Mouse (Mus musculus) T-helper 1 cell (primary cell): ENCODE results near the gene Rpap1.

Experiments used
- in situ Hi-C: fragments of 300-600 bp; cut with MboI, MseI; formaldehyde crosslinking; loops from one replicate; pipeline ENCODE4 v1.15.1; 2025; ENCODE audit warnings: high pct_unique_total_duplicates

The Rpap1 gene

DNA sequence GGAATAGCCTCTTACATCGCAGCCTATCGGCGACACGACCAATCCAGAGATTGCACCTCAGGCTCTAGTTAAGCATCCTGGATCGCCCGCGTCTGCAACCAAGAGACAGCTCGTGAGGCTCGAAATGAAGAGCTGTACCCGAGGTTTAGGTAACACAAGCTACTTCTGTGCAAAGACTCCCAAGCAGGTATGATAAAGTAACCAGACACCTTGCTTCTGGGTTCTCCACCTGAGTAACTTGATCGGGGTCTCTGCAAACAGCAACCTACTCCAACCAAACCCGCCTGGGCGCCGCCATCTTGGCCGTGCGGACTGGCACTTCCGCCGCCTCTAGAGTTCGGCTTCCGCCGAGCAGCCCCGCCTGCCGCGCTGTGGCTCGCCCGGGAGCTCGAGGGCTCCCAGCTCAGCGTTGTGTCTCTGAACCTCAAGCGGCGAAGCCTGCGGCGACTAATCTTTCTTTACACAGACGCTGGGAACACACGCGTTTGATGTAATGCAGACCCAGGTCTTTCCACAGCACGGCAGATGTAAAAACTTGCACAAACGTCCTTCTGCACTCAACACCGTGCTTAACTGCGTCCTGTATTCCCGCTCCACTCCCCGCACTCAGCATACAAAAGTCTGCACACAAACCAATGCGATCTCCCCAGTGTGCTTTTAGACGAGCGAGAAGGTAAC is at the start of gene Rpap1:
Rpap1 (minus strand) TSS at position 332 of the 678 bp plus-strand sequence.
- in situ Hi-C loops, result no loop called here

DNA sequence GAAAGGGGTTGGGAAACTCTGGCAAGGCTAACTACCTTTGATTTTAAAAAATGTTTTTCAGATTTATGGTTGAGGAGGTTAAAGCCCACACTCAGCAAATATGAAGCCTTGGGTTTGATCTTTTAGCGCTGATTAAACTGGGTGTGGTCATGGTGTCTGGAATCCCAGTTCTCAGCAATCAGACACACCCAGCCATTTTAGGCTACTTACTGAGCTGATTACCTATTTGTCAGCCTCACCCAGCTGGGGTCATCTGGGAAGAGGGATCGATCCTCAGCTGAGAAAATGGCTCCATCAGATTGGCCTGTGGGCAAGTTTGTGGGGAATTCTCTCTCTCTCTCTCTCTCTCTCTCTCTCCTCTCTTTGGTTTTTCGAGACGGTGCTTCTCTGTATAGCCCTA is 46.9 kb upstream of the Rpap1 start:
- in situ Hi-C loops, result loop anchor here (10.0 kb wide), 1 partner anchor 1211 kb away; no protein-coding TSS in a partner anchor

DNA sequence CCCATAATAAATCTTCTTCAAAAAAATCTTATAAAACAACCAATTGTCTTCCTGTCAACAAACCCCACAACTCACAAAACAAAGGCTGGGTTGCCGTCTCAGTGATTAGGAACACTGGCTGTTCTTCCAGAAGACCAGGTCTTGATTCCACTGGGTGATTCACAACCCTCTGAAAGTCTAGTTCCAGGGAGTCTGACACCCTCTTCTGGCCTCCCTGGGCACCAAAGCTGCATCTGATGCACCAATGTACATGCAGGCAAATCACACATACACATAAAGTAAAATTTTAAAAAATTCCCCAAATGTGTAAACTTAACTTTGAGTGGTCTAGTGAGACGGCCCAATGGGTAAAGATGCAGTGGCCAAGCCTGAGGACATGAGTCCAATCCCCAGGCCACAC is 43.2 kb upstream of the Rpap1 start:
- in situ Hi-C loops, result loop anchor here (10.0 kb wide), 1 partner anchor 1214 kb away; no protein-coding TSS in a partner anchor

DNA sequence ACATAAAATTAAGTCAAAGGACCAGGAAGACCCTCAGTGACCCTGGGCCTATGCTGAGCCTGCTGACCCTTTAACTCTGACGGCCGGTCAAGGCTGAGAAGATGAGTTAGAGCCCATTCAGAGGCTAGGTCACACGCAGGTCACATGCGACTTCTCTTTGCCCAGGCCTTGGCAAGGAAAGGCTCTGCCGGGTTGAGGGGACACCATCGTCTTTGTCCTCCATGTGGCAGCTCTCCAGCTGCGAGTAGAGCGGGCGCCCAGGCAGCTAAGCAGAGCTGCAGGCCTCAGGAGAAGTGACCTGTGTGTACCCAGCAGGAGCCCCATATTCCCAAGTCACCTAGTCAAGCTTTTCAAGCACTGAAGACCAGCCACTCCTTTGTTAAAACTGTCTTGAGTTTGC is 33.8 kb upstream of the Rpap1 start:
- in situ Hi-C loops, result no loop called here

DNA sequence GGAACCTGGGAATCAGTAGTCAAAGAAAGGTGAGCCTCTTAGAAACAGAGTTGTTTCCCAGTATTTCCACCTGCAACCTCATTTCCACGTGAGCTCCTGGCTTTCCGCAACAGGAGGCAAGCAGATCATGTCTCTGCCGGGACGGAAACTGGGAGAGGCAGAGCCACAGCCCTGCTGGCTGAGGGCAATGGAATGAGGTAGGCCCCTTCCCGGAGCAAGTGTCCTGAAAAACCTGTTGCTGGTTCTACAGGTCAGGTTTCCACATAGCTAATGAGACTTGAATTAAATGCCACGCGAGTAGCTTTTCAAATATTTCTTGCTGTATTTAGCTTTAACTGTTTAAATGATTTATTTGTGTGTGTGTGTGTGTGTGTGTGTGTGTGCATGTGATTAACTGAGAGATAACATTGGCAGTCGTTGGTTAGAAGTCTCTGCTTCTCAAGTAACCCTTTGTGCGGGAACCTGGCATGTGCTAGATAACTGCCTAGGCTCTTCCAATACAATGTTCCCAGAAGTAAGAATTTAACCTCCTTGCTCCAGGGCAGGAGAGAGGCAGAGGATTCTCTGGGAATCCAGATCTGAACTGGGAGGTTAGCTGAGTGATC is 31.4 kb upstream of the Rpap1 start:
- in situ Hi-C loops, result no loop called here

DNA sequence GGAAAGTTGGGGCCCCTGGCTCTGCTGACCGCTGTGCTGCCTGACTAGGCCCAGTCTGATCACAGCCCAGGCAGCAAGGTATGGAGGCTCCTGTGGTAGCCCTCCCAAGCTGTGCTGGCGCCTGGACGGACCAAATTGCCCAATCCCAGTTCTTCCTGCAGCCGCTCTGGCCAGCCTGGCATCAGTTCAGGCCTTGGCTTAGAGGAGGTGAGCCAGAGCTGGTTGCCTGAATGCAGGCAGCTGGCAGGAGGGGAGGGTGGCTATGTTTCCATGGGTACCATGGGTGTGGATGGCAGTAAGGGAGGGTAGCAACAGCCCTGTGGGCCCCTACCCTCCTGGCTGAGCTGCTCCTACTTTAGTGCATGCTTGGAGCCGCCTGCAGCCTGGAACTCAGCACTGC is 29.7 kb upstream of the Rpap1 start:
- in situ Hi-C loops, result no loop called here

DNA sequence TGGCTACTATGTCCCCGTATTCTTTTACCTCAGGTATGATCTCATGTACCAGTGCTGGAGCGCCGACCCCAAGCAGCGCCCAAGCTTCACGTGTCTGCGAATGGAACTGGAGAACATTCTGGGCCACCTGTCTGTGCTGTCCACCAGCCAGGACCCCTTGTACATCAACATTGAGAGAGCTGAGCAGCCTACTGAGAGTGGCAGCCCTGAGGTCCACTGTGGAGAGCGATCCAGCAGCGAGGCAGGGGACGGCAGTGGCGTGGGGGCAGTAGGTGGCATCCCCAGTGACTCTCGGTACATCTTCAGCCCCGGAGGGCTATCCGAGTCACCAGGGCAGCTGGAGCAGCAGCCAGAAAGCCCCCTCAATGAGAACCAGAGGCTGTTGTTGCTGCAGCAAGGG is 29.3 kb upstream of the Rpap1 start:
- in situ Hi-C loops, result no loop called here

DNA sequence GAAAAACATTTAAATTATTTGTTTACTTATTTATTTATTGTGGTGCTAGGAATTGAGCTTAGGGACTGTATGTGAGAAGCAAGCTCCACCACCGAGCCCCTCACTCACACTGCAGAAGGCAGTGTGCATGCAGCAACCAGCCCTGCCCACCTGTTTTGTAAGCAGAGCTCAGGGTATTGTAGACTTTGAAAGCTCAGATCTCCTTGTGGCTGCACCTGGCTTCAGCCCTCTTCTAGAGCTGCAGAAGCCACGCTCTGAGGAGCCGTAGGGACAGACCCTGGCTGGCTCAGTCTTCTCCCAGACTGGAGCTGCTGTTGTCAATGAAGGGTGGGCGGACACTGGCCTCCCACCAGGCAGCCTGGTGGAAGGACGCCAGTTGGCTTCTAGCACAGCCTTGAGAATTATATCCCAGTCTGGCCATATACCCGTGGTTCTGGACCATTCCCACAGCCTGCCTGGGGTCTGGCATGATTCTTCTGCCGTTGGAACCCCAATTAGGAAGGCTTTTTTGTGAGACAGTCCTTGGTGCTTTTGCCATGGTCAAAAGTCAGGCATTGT is 27.1 kb upstream of the Rpap1 start:
- in situ Hi-C loops, result no loop called here

DNA sequence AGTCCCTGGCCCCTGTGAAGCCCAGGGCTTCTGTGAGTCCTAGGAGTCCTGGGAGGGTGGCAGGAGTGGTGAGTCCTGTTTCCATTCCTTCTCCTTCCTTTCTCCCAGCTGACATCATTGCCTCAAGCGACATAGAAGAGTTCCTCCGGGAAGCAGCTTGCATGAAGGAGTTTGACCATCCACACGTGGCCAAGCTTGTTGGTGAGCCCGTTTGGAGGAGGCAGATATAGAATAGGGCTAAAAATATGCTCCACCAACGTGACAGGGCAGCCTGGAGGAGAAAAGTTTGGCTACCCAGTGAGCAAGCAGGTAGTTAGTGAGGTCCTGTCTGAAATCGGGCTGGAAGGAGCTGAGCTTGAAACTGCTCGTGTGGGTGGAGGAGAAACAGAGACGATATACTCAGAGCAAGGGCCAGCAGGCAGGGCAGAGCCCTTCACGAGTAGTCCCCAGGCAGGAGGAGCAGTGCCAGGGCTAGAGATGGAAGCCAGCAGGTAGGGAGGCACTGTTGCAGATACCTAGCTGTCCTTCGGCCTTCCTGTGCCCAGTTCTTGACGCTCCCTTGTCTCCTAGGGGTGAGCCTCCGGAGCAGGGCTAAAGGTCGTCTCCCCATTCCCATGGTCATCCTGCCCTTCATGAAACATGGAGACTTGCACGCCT is 24.3 kb upstream of the Rpap1 start:
- in situ Hi-C loops, result no loop called here

DNA sequence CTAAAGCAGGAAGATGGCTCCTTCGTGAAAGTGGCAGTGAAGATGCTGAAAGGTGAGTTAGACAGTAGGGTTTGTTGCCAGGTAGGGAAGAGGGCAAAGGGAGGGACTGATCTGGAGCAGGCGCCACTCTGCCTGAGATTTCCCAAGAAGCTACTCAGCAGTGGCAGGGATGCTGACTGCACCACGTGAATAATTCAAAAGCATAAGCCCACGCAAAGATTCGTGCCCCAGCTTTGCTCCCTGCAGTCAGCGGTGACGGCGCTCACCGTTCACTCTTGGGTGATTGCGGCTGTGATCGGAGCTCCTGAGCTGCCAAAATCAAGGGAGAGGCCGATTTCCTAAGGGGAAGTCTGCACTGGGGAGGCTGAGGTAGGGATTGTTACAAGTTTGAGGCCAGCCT is 23.6 kb upstream of the Rpap1 start:
- in situ Hi-C loops, result no loop called here

DNA sequence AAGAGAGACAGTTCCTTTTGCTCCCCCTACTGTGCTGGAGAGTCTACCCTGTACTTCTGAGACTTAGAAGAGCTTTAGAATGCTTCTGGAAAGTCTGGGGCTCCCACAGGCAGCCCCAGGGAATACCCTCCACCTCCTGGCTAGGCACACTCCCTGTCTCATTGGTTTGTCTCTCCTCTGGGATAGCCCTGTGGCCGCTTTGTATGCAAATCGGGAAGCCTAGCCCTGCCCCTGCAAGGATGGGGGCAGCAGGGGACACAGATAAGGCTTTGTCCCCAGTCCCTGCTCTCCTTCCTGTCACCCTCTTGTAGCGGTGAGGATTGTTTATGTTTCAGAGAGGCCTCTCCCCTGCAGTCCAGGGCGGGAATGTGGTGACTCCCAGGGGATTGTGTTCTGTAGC is 21.5 kb upstream of the Rpap1 start:
- in situ Hi-C loops, result no loop called here

DNA sequence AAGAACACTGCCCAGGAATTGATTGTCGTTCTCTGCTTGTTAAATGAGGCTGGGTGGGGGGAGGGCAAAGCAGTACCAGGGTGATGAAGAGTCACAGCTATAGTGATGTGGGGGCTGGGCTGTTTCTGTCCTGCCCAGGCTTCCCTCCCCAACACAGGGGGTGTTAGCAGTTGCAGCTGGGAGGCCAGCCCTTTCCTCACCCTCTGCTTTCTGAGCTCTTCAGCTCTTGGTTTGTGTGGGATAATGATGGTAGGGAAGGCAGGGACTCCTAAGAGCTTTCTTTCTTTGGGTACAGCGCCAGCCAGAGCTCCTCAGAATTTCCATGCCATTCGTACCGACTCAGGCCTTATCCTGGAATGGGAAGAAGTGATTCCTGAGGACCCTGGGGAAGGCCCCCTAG is 21.1 kb upstream of the Rpap1 start:
- in situ Hi-C loops, result no loop called here

DNA sequence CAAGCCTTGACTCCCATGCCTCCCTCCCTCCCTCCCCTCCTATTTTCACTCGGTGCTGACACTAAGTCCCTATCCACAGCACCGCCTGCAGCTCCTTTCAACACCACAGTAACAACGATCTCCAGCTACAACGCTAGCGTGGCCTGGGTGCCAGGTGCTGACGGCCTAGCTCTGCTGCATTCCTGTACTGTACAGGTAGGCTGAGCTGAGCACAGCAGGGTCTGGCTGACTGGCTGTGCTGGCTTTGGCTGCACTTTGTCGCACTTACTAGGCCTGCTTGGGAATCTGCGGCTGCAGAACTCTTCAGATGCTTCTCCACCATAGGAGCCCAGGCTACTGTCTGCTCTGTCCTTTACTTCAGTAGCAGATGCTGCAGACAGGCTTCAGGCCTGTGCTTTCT is 18.2 kb upstream of the Rpap1 start:
- in situ Hi-C loops, result no loop called here

DNA sequence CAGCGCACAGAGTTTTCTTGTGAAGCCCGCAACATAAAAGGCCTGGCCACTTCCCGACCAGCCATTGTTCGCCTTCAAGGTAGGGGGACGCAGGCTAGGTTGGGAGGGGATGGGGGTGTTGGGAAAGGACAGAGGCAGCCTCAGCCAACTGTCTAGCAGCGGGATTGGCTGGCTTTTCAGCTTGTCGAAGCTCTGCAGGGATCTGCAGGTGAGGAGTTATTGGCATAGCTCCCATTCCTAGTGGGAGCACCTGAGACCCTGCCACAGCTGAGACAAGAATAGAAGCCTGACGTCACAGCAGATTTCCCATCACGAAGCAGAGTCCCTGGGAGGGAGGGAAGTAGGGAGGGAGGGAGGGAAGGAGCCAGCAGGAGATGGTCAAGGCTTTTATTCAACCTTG is 17.4 kb upstream of the Rpap1 start:
- in situ Hi-C loops, result no loop called here

DNA sequence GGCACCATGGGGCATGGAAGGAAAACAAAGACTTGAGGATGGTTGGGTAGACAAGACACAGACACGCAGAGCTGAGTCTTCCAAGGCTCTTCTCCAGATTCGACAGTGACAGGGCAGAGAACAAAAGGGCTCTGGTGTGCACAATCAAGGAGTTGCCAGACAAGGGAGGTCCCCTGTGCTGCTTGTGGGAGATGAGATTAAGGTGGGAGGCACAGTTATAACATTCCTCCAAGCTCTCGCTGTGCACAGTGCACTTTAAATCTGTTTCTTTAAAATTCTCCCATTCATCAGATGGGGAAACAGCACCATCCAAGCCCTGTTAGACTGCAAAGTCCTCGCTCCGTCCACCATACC is 16.9 kb upstream of the Rpap1 start:
- in situ Hi-C loops, result no loop called here

DNA sequence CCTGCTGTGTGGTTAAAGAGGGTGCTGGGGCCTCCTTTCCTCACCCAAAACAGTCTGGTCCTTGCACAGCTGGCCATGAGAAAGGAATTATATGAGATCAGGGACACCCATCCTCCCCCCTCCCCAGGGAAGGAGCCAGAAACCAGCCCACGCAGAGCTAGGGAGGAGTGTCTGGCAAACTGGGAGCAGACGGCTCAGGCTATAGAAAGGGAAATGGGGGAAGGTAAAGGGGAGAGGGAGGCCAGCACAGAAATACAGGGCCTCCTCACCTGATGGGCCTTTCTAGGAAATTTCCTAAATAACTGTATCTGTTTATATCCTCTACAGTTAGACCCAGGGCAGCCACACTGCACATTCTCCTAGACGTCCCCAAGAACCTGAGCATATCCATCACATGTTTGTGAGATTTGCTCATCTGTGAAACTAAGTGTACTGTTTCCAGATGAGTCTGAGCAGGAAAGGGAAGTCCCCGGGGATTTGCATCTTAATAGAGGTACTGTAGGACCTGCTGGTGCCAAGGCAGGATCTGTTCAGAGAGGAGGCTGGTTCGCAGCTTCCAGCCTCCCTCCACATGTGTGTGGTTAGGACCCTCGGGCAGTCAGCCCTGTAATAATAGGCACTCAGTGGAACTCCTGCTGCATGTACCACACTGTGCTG is 16.4 kb upstream of the Rpap1 start:
- in situ Hi-C loops, result no loop called here

DNA sequence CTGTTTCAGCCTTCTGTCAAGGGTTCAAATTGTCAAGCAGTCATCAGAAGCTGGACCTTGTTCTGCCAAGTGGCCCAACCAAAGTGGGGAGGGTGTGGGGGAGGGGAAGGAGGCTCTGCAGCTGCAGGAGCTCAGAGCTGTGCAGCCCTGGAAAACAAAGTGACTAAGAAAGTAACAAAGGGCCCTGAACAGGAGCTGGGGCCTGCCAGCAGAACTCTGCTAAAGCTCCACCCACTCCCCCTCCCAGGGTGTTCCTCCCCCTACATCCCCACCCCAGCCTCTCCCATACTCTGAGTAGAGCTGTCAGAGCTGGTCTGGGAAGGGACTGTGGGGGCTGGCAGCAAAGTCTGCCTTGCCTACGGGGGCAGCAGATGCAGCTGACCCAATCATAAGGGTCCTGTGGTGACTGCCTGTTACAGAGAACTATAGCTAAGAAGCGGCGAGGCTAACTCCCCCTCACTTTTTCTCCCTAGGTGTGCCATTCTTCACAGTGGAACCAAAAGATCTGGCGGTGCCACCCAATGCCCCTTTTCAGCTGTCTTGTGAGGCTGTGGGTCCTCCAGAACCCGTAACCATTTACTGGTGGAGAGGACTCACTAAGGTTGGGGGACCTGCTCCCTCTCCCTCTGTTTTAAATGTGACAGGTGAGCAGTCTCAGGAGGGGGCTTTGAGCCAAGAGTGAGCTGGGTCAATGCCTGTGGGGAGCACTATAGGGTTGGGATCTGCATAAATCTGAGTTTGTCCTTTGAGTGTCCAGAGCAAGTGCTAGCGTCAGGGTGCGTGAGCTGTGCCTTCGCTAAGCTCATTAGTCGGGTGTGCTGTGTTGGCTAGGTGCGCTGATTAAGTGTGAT is 15.7 kb upstream of the Rpap1 start:
- in situ Hi-C loops, result no loop called here

DNA sequence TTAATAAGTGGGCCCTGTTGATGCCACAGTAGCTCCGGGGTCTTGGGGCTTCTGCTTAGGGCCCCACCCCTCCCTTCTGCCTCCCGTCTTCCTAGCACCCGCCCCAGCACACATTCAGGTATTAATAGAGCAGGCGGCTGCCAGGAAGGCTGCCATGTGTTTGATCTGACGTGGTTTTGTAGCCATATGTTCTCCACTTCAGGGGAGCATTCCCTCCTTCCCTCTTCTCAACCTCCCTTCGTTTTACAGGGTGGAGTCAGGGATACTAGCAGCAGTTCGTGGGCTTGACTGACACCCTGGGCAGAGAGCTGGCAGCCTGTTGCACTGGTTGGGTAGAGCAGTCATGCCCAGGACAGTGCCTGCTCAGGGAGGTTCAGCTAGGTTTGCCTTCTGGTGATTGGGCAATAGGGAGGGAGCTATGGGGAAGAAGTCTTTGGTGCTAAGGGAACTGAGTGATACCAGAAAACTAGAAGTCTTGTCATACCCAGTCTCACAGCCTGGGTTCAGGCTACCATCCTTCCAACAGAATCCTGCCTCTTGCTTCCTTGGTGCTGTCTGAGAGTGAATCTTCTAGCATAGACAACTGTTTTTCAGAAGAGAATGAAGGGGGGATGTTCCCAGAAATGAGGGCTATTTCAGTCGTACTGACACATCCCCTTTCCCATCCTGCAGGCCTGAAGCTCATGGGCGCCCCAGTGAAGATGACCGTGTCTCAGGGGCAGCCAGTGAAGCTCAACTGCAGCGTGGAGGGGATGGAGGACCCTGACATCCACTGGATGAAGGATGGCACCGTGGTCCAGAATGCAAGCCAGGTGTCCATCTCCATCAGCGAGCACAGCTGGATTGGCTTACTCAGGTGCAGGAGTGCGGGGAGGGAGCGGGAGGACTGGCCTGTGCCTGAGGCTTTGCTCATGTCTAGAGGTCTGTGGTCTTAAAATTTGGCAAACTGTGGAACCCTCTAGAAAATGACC is 13.8 kb upstream of the Rpap1 start:
- in situ Hi-C loops, result no loop called here

DNA sequence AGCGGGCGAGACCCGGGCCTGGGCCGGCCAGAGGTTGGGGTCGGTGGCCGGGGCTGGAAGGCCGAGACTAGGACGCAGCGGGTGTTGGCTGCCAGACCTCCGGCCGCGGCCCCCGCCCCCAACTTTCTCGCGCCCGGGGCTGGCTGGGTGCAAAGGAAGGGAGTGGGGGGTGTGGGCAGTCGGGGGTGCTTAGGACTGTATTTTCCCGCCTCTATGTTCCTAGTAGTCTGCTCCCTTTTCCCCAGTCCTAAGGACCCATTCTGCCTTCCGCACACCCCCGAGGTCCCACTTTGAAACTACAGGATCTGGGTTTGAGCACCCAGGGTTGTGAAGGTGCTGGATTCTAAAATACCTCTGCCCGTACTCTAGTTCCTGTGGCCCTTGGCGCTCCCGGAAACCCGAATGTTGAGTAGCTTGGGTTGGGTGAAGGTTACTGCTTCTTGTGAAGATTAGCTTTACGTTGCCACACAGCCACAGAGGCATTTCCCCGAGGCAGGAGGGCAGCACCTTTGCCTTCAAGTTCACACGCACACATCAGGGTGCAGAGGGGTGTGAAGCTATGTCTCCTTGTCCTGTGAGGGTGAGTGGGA is 12.7 kb upstream of the Rpap1 start:
- in situ Hi-C loops, result no loop called here
